Mouse (Mus musculus): Measurements from ENCODE around the gene Ahdc1. TPM values are rescaled to one million over a fixed set of nuclear protein-coding genes. Genes with fewer than 3 reads are reported as not detected.

Ahdc1 gene
- total RNA-seq, 2 experiments from 2014 or later = 54.0 to 63.0 TPM

GRCm38 (mm10) chr4:133050196-133050836 is 39.3 kb downstream of the Ahdc1 start:
- DNase-seq = peak in 1 of 2 experiments; percentile 62
- intact Hi-C loops (cut with DNase I) = no loop called here

- intact Hi-C loops (cut with DNase I) = no loop called here
- no peak for DNase-seq
Observed at GRCm38 (mm10) chr4:133050837-133051549, 39.9 kb downstream of the Ahdc1 start.

- no peak for DNase-seq
- intact Hi-C loops (cut with DNase I) = no loop called here
Observed at GRCm38 (mm10) chr4:133051550-133051865, 40.4 kb downstream of the Ahdc1 start.

GRCm38 (mm10) chr4:133052029-133052745 is 41.1 kb downstream of the Ahdc1 start:
- no peak for DNase-seq
- intact Hi-C loops (cut with DNase I) = no loop called here

- DNase-seq = no peak
- intact Hi-C loops (cut with DNase I) = no loop called here
Observed at GRCm38 (mm10) chr4:133052995-133053572, 42.0 kb downstream of the Ahdc1 start.

- intact Hi-C loops (cut with DNase I) = no loop called here
Observed at GRCm38 (mm10) chr4:133054530-133054929, 43.5 kb downstream of the Ahdc1 start.

GRCm38 (mm10) chr4:133055163-133055951 is 44.3 kb downstream of the Ahdc1 start:
- peak in 1 of 2 experiments; percentile 40 for DNase-seq
- intact Hi-C loops (cut with DNase I) = loop anchor here (5.0 kb wide), 3 partner anchors 37 to 242 kb away; no protein-coding TSS in a partner anchor

More at GRCm38 (mm10) chr4:133054530-133054929, 43.5 kb downstream of the Ahdc1 start:
- no peak for DNase-seq

- intact Hi-C loops (cut with DNase I) = loop anchor here (1.0 to 5.0 kb wide), 5 partner anchors 15 to 241 kb away; no protein-coding TSS in a partner anchor
Observed at GRCm38 (mm10) chr4:133056069-133056890, 45.2 kb downstream of the Ahdc1 start.

GRCm38 (mm10) chr4:133057389-133058122 is 46.5 kb downstream of the Ahdc1 start:
- peak; percentile 78 to 80 for DNase-seq
- intact Hi-C loops (cut with DNase I) = loop anchor here (2.0 to 5.0 kb wide), 4 partner anchors 17 to 240 kb away; no protein-coding TSS in a partner anchor

More at GRCm38 (mm10) chr4:133056069-133056890, 45.2 kb downstream of the Ahdc1 start:
- DNase-seq = peak; percentile 86 to 88

- intact Hi-C loops (cut with DNase I) = loop anchor here (5.0 kb wide), 3 partner anchors 34 to 239 kb away; no protein-coding TSS in a partner anchor
- no peak for DNase-seq
Observed at GRCm38 (mm10) chr4:133058123-133058453, 47.0 kb downstream of the Ahdc1 start.

- DNase-seq = peak in 1 of 2 experiments; percentile 60
- intact Hi-C loops (cut with DNase I) = loop anchor here (5.0 kb wide), 3 partner anchors 34 to 239 kb away; no protein-coding TSS in a partner anchor
Observed at GRCm38 (mm10) chr4:133058513-133059480, 47.7 kb downstream of the Ahdc1 start.

- no peak for DNase-seq
- intact Hi-C loops (cut with DNase I) = no loop called here
Observed at GRCm38 (mm10) chr4:133060702-133061101, 49.6 kb downstream of the Ahdc1 start.

- intact Hi-C loops (cut with DNase I) = no loop called here
- no peak for DNase-seq
Observed at GRCm38 (mm10) chr4:133061798-133062197, 50.7 kb downstream of the Ahdc1 start.

GRCm38 (mm10) chr4:133062286-133062685 is 51.2 kb downstream of the Ahdc1 start:
- intact Hi-C loops (cut with DNase I) = no loop called here

GRCm38 (mm10) chr4:133063203-133063602 is 52.1 kb downstream of the Ahdc1 start:
- DNase-seq = no peak
- intact Hi-C loops (cut with DNase I) = no loop called here

More at GRCm38 (mm10) chr4:133062286-133062685, 51.2 kb downstream of the Ahdc1 start:
- no peak for DNase-seq

- intact Hi-C loops (cut with DNase I) = loop anchor here (2.0 kb wide), 1 partner anchor 15 kb away; no protein-coding TSS in a partner anchor
- peak; percentile 61 to 76 for DNase-seq
Observed at GRCm38 (mm10) chr4:133063799-133064198, 52.7 kb downstream of the Ahdc1 start.

- intact Hi-C loops (cut with DNase I) = loop anchor here (2.0 kb wide), 1 partner anchor 14 kb away; no protein-coding TSS in a partner anchor
- no peak for DNase-seq
Observed at GRCm38 (mm10) chr4:133064791-133065190, 53.7 kb downstream of the Ahdc1 start.

Measured in heart, postnatal 10 days (tissue).